Mouse (Mus musculus) liver, embryonic 15.5 days (tissue): Measurements from ENCODE around the gene Lrig3. TPM values are rescaled to one million over a fixed set of nuclear protein-coding genes. Genes with fewer than 3 reads are reported as not detected.

Experiments used
- ATAC-seq: fragments of 200-750 bp; cut with Nextera tagmentation; 2 replicates; pipeline ENCODE4 v1.8.0; 2017; ENCODE audit warnings: moderate number of reproducible peaks, mild to moderate bottlenecking, moderate library complexity; ENCODE audit not compliant: insufficient read depth
- H3K27ac ChIP-seq: fragments of 300-500 bp; sonication (generic); replicated peaks from 2 replicates; pipeline ENCODE4 v1.5.1; 2015; ENCODE audit warnings: mild to moderate bottlenecking, inconsistent platforms
- H3K27me3 ChIP-seq: fragments of 300-500 bp; sonication (generic); 2 replicates; pipeline ENCODE4 v1.6.1; 2015; ENCODE audit warnings: mild to moderate bottlenecking, inconsistent platforms
- H3K36me3 ChIP-seq: fragments of 300-500 bp; sonication (generic); replicated peaks from 2 replicates; pipeline ENCODE4 v1.6.1; 2015; ENCODE audit warnings: moderate library complexity, mild to moderate bottlenecking, inconsistent platforms
- H3K4me1 ChIP-seq: fragments of 300-500 bp; sonication (generic); replicated peaks from 2 replicates; pipeline ENCODE4 v1.6.1; 2015; ENCODE audit warnings: inconsistent platforms
- H3K4me2 ChIP-seq: fragments of 300-500 bp; sonication (generic); 2 replicates; pipeline ENCODE4 v1.6.1; 2015; ENCODE audit warnings: moderate library complexity, mild to moderate bottlenecking, inconsistent platforms
- H3K4me3 ChIP-seq: fragments of 300-500 bp; sonication (generic); replicated peaks from 2 replicates; pipeline ENCODE4 v1.5.1; 2015; ENCODE audit warnings: mild to moderate bottlenecking, inconsistent platforms
- H3K9ac ChIP-seq: fragments of 300-500 bp; sonication (generic); 2 replicates; pipeline ENCODE4 v1.6.1; 2015; ENCODE audit warnings: moderate library complexity, mild to moderate bottlenecking, inconsistent platforms
- H3K9me3 ChIP-seq: fragments of 300-500 bp; sonication (generic); replicated peaks from 2 replicates; pipeline ENCODE4 v1.6.1; 2016; ENCODE audit warnings: inconsistent platforms
- WGBS: fragments of 180-500 bp; shearing (Covaris S2); methylation state at CpG from one replicate; pipeline ENCODE4 v1.1.7; 2015; ENCODE audit warnings: mixed read lengths; ENCODE audit not compliant: insufficient replicate concordance; 5-methylcytosine and 5-hydroxymethylcytosine counted together
- polyA plus RNA-seq: library from polyadenylated mRNA; unstranded; fragments of >200 nt; fragmentation: Nextera tagmentation; extraction: Ambion mirVana; gene quantifications from 2 replicates; pipeline ENCODE4 v1.2.1, GENCODE M21; 2015

The Lrig3 gene
- polyA plus RNA-seq, 1 experiment from 2014 or later, result 0.85 TPM

DNA sequence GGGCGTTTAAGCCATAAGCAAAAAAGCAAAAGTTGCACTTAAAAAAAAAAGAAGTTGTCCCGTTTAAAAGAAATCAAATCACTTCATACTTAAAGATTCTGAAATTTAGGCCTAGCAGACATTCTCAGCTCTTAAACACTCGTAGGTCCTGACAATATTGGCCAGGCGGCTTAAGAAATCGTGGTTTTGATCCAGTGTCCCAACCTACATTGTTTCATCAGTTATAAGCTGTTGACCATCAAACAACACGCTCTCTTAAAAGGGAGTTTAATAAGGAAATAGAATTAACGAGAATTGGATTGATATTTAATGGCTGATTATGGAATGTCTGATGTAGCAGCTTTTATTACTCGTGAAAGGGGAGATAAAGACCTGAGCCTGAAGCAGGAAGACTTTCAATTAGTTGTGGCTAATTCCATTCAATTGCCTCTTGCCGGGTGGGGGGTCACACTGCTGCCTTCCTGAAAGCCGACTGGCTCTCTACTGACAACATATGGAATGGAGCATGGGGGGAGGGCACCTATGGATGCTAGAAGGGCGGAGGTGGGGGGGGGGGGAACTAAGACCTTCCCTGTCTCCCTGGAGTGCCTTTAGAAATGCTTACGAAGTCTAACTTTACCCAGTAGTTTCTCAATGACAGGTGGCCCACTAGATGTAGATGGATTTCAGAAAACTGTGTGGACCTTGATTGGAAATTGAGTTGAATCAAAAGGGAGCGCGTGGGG lies 1.6 kb downstream of the Lrig3 start:
- no peak overlapping the region for H3K27ac ChIP-seq
- no peak overlapping the region for H3K9ac ChIP-seq
- H3K9me3 ChIP-seq, result no peaks in the 10 kb centered on the region
- H3K4me2 ChIP-seq, result peak overlapping the region; percentile 72
- WGBS, result 21% methylated on average over 14 of the region's 14 CpGs
- H3K4me1 ChIP-seq, result no peaks in the 10 kb centered on the region
- ATAC-seq, result no peak
- H3K4me3 ChIP-seq, result peak overlapping the region; percentile 58; the same call in 1 of the 2 replicates
- H3K27me3 ChIP-seq, result peaks cover 33% of the 10 kb centered on the region
- H3K36me3 ChIP-seq, result no peaks in the 10 kb centered on the region

DNA sequence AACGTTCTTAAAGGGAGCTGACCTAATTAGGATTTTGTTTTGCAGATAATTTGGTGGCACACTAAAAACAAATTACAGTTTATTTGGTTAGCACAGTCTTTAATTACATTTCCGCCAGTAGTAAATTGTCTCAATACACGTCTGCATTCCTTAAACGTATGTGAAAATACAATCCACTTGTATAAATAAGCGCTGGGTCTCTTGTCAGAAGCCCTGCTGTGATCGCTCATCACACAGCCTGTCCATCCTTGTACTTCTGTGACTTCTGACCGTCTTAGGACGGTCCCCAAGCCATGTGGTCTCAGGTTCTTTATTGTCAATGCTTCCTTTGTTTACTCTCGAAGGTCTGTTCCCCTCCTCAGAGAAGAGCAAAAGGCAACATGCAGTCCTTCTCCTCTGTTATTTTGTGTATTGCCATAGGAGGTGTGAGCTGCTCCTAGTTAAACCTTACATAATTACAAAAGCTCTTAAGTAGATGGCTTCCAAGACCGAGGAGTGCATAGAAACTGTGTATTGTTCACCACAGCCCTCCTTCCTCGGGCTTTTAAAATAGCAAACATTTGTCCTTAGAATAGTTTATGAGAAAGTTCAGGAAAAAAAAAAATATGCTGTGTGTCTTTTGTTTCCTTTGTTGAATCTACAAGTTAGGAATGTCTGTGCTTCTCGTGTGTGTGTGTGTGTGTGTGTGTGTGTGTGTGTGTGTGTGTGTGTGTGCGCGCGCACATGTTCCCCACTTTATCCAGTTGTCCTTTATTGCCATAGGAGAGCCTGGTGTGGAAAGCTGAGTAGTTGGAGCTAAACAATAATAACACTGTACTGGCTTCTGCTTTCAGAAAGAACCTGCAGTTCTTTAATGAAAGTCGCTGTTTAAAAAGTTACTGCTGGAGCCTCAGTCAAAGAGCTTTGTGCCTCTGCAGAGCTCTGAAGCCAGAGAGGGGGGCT lies 2.5 kb downstream of the Lrig3 start:
- H3K27me3 ChIP-seq, result peaks cover 33% of the 10 kb centered on the region
- H3K9ac ChIP-seq, result no peak overlapping the region
- no peak overlapping the region; the same call in 1 of the 2 replicates for H3K4me2 ChIP-seq
- 41% methylated on average over 16 of the region's 16 CpGs for WGBS
- no peak for ATAC-seq
- H3K4me3 ChIP-seq, result no peak overlapping the region
- no peaks in the 10 kb centered on the region for H3K4me1 ChIP-seq
- no peaks in the 10 kb centered on the region for H3K9me3 ChIP-seq
- no peaks in the 10 kb centered on the region for H3K36me3 ChIP-seq
- H3K27ac ChIP-seq, result no peak overlapping the region

- Histone ChIP-seq H3K9me3 (no peaks in the 10 kb centered on the region), H3K4me3 (no peak overlapping the region), H3K36me3 (no peaks in the 10 kb centered on the region), H3K9ac (no peak overlapping the region), H3K27ac (no peak overlapping the region), H3K4me1 (no peaks in the 10 kb centered on the region), H3K4me2 (no peak overlapping the region), H3K27me3 (peaks cover 33% of the 10 kb centered on the region)
- WGBS, result 46% methylated on average over 10 of the region's 10 CpGs
- ATAC-seq, result no peak
Measured at GRCm38 (mm10) chr10:125969133-125969490, 3.1 kb downstream of the Lrig3 start.

DNA sequence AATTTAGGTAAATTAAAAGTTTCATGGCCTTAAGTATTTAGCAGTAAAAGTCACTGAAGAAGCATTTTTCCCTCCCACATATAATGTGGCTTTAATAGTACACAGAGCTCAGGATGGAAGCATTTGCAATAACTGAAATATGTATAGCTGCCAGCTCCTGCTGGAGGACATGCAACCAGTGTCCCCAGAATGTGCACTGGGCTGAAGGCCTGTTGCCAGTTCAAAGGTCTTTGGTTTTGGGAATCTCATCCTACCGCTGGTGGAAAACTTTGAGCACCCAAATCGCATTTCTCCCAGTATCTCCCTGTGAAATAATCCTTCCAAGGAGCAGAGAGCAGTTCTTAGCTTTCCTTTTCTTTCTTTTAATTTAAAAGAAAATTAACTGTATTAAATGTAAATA lies 4.1 kb downstream of the Lrig3 start:
- H3K9me3 ChIP-seq, result no peaks in the 10 kb centered on the region
- ATAC-seq, result no peak
- no peak overlapping the region for H3K4me2 ChIP-seq
- H3K36me3 ChIP-seq, result no peaks in the 10 kb centered on the region
- no peaks in the 10 kb centered on the region for H3K4me1 ChIP-seq
- H3K27ac ChIP-seq, result no peak overlapping the region
- WGBS, result 74% methylated on average over 2 of the region's 2 CpGs
- H3K4me3 ChIP-seq, result no peak overlapping the region
- H3K27me3 ChIP-seq, result peaks cover 33% of the 10 kb centered on the region
- no peak overlapping the region for H3K9ac ChIP-seq

DNA sequence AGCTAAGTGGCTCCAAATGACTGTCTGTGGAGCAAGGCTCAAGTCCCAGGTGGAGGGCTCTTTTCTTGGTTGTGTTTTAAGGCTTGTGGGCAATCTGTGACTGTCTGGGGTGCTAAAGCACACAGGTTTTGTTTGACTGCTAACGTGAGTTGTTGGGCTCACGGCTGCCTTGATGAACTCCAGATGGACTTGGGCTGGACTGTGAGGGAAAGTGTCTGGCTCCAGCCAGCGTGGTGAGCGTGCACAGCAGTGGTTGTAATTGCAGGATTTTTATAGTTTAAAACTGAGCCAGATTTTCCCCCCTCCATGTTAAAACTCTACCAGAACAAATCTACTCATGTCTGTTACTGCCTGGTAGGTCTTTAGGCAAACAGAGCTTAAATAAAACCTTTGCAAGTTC lies 4.5 kb downstream of the Lrig3 start:
- H3K36me3 ChIP-seq, result no peaks in the 10 kb centered on the region
- H3K27ac ChIP-seq, result no peak overlapping the region
- 49% methylated on average over 4 of the region's 4 CpGs for WGBS
- no peak overlapping the region for H3K4me2 ChIP-seq
- H3K27me3 ChIP-seq, result peaks cover 31% of the 10 kb centered on the region
- H3K4me1 ChIP-seq, result no peaks in the 10 kb centered on the region
- ATAC-seq, result no peak
- H3K9me3 ChIP-seq, result no peaks in the 10 kb centered on the region
- H3K4me3 ChIP-seq, result no peak overlapping the region
- H3K9ac ChIP-seq, result no peak overlapping the region

DNA sequence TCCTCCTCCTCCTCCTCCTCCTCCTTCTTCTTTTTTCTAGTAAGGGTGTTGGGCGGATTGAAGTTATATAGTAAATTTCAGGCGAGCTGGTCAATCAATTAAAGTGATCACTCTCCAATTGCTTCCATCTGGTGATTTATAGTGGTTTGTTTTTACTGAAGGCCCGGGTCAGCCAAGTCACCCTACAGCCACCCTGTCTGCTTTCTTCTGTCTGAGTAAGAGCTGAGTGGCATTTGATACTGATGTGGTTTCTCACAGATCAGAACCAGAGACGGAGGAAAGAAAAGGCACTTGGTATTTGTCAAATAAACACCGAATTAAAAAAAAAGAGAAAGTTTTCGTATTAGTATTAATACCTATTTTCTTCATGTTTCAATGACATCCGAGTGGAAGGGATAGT lies 7.8 kb downstream of the Lrig3 start:
- H3K4me3 ChIP-seq, result no peak overlapping the region
- WGBS, result 68% methylated on average over 7 of the region's 7 CpGs
- H3K9me3 ChIP-seq, result no peaks in the 10 kb centered on the region
- H3K36me3 ChIP-seq, result no peaks in the 10 kb centered on the region
- no peak overlapping the region for H3K9ac ChIP-seq
- no peak overlapping the region for H3K27ac ChIP-seq
- no peak for ATAC-seq
- no peak overlapping the region for H3K4me2 ChIP-seq
- no peaks in the 10 kb centered on the region for H3K4me1 ChIP-seq
- H3K27me3 ChIP-seq, result 0 out of 2 replicates have a peak, but pooled peaks cover under 1% of the 10 kb centered on the region

DNA sequence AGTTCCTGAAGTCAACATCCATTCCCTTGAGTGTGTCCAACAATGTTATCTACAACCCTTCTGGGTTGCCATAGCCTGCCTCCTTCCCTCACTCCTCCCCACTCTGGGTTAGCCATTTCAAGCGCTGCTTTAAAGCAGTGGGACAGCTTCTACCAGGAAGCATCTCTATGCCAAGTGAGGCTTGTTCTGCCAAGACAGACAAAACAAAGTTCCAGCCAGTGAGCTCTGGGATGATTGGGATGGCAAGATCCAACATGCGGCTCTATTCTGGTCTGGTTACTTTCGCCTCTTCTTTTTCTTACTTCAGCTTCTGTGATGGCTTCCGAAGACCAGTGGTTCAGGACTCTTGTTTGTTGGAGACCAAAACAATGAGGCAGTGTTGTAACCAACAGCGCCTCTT lies 16.0 kb downstream of the Lrig3 start:
- H3K4me3 ChIP-seq, result no peak overlapping the region
- ATAC-seq, result no peak
- 76% methylated on average over 5 of the region's 5 CpGs for WGBS
- no peak overlapping the region for H3K4me2 ChIP-seq
- H3K36me3 ChIP-seq, result no peaks in the 10 kb centered on the region
- no peak overlapping the region for H3K9ac ChIP-seq
- no peaks in the 10 kb centered on the region for H3K9me3 ChIP-seq
- no peaks in the 10 kb centered on the region for H3K27me3 ChIP-seq
- no peaks in the 10 kb centered on the region for H3K4me1 ChIP-seq
- no peak overlapping the region for H3K27ac ChIP-seq

DNA sequence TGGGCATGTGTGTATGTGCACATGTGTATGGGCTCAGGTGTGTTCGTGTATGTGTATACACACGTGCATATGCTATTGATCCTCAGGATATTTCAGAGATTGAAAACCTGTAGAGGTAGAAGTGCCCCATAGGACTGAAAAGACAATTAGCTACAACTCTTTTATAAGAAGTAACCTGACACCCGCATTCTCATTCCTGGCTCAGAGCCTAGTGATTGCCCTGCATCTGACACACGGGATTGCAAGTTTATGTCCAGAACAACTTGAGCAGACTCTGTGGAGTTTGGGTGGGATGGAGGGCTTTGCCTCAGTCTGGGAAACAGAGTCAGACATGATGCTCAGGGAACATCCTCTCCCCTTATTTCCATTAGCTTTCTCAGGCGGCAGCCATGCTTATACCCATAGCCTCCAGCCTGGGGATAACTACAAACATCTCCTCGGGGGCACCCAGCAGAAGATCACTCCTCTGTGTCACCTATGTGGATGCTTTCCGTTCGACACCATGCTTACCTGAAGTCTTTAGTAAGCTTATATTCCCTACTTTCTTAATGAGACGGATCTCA lies 18.6 kb downstream of the Lrig3 start:
- H3K4me3 ChIP-seq, result no peak overlapping the region
- ATAC-seq, result no peak
- H3K27me3 ChIP-seq, result no peaks in the 10 kb centered on the region
- H3K9ac ChIP-seq, result no peak overlapping the region
- H3K27ac ChIP-seq, result no peak overlapping the region
- H3K4me2 ChIP-seq, result no peak overlapping the region
- no peaks in the 10 kb centered on the region for H3K4me1 ChIP-seq
- no peaks in the 10 kb centered on the region for H3K9me3 ChIP-seq
- WGBS, result 66% methylated on average over 9 of the region's 9 CpGs
- no peaks in the 10 kb centered on the region for H3K36me3 ChIP-seq

DNA sequence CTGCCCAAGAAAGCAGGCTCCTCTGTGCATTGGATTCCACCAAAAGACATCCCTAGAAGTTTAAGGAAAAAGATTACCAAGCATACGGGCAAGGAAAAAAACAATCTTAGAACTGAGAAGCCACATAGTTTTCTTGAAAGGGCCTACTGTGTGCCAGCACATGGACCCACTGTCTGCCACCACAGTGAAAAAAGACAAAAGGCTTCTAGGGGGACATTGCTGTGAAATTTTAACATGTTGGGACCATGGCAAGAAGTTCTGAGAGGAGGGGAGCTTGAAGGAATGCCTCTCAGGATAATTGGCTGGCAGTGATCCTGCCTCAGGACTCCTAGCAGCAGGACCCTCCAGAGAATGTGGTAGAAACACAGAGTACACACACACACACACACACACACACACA lies 19.8 kb downstream of the Lrig3 start:
- WGBS, result 71% methylated on average over 1 of the region's 1 CpGs
- no peaks in the 10 kb centered on the region for H3K36me3 ChIP-seq
- H3K9me3 ChIP-seq, result no peaks in the 10 kb centered on the region
- H3K9ac ChIP-seq, result no peak overlapping the region
- ATAC-seq, result no peak
- no peaks in the 10 kb centered on the region for H3K4me1 ChIP-seq
- H3K27me3 ChIP-seq, result no peaks in the 10 kb centered on the region
- no peak overlapping the region for H3K4me3 ChIP-seq
- H3K27ac ChIP-seq, result no peak overlapping the region
- no peak overlapping the region for H3K4me2 ChIP-seq

DNA sequence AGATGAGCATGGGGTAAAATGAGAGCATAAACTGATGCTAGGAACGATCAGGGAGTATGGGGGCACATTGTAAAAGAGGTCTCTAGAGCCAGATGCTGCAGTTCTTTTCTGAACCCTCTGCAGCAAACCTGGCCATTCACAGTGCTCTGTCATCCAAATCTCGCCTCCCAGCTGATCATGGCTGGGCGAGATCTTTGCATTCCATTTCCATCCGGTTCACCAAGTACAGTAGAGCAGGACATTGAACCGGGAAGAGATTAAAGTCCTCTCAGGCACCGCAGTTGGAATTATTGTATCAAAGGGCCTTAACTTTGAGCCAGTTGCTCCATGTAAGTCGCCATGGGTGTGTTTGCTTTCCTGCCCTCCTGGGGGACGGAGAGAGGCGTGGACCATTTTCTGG lies 20.5 kb downstream of the Lrig3 start:
- no peaks in the 10 kb centered on the region for H3K4me1 ChIP-seq
- no peaks in the 10 kb centered on the region for H3K27me3 ChIP-seq
- 68% methylated on average over 9 of the region's 9 CpGs for WGBS
- no peaks in the 10 kb centered on the region for H3K36me3 ChIP-seq
- no peak overlapping the region for H3K4me3 ChIP-seq
- no peaks in the 10 kb centered on the region for H3K9me3 ChIP-seq
- no peak for ATAC-seq
- H3K4me2 ChIP-seq, result no peak overlapping the region
- no peak overlapping the region for H3K27ac ChIP-seq
- H3K9ac ChIP-seq, result no peak overlapping the region

DNA sequence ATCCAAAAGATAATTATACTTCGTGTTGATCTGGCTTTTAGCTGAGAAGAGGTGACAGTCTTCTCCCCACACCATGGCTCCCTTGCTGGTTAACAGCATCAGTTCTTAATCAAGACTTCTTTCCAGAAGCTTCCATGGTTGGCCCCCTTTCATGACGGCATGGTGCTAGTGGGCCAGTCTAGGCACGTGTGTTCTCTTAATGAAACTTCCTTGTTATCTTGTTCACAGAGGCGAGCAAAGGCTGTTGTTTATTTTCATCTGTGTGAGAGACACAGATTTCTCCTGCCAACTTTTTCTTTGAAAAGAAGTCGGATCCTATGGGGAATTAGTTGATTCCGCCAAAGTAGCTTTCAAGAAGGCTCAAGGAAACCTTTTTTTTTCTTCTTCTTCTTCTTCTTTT lies 21.3 kb downstream of the Lrig3 start:
- Histone ChIP-seq H3K27ac (no peak overlapping the region), H3K4me3 (no peak overlapping the region), H3K9me3 (no peaks in the 10 kb centered on the region), H3K36me3 (no peaks in the 10 kb centered on the region), H3K4me1 (no peaks in the 10 kb centered on the region), H3K9ac (no peak overlapping the region), H3K4me2 (no peak overlapping the region), H3K27me3 (no peaks in the 10 kb centered on the region)
- no peak for ATAC-seq
- 63% methylated on average over 6 of the region's 6 CpGs for WGBS
